Mouse (Mus musculus): Measurements from ENCODE around the gene Nsun2. TPM values are rescaled to one million over a fixed set of nuclear protein-coding genes. Genes with fewer than 3 reads are reported as not detected.

Nsun2 gene
- polyA plus RNA-seq, 1 experiment = 74.1 TPM

DNA sequence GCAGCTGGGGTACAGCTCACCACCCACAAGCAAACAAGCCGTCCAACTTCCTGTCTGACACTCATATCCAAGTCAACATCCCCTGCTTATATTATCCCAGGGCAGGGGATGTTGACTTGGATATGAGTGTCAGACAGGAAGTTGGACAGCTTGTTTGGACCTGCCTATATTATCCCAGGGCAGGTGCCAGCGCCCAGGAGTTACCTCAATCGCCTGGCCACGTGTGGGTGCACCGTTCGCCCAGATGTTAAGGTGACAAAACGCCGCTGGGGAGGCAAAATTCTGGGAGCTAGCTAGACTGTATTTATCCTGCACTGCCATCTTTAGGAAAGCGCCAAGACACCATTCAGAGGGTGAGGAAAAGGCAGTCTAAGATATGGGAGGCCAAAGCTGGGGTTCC lies 43.8 kb upstream of the Nsun2 start:
- H3K36me3 ChIP-seq (ENCODE audit: control insufficient read depth, insufficient read depth, low read length) = no peaks in the 10 kb centered on the region
- WGBS = 69% methylated on average over 9 of the region's 9 CpGs

DNA sequence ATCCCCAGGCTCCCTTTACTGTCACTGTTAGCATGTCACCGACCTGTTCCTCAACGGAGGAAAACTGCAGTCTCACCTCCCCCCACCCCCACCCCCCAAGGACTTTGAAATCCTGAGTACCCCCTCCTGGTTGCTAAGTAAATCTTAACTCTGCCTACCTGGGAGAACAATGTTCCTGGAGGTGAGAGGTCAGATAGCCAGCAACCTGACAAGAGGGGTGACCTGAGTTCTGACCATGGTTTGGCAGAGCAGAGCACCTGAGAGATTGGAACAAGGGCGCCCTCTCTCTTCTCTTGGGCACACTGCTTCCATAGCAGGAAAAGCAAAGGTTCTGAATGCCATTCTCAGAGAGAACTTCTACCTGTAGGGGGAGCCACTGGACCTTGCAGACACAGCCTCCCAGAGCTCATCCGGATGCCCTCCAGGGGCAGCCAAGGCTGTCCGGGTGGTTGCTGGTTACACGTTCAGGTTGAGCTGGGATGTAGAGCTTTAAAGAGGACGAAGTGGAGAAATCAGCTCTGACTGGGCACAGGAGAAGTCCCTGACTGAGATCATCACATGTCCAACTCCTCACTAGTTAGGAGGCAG lies 40.6 kb upstream of the Nsun2 start:
- 39% methylated on average over 7 of the region's 7 CpGs for WGBS
- H3K4me3 ChIP-seq (ENCODE audit: control insufficient read depth, insufficient read depth, low read length) = no peak overlapping the region
- no peaks in the 10 kb centered on the region for H3K4me1 ChIP-seq (replicated peaks; ENCODE audit: control insufficient read depth, insufficient read depth, low read length)
- DNase-seq = peak; percentile 58
- H3K27me3 ChIP-seq (ENCODE audit: control insufficient read depth, insufficient read depth, low read length) = no peaks in the 10 kb centered on the region
- peaks cover 9% of the 10 kb centered on the region for H3K36me3 ChIP-seq (ENCODE audit: control insufficient read depth, insufficient read depth, low read length)
- H3K27ac ChIP-seq (ENCODE audit: control insufficient read depth, insufficient read depth, low read length) = no peak overlapping the region
- peak; percentile 68; the same call in 1 of the 2 replicates for TF ChIP-seq CTCF (IDR thresholded peaks at IDR 0.05; ENCODE audit: borderline replicate concordance, control insufficient read depth, extremely low read depth, insufficient read depth, low read length, poor library complexity)
- no peak for TF ChIP-seq POLR2A (IDR thresholded peaks at IDR 0.05; ENCODE audit: control insufficient read depth, extremely low read depth, insufficient read depth, low read length, poor library complexity)

More for the DNA sequence above, 43.8 kb upstream of the Nsun2 start:
- Histone ChIP-seq H3K4me3 (ENCODE audit: control insufficient read depth, insufficient read depth, low read length) (no peak overlapping the region), H3K27me3 (ENCODE audit: control insufficient read depth, insufficient read depth, low read length) (no peaks in the 10 kb centered on the region; the same call in 1 of the 2 replicates), H3K27ac (ENCODE audit: control insufficient read depth, insufficient read depth, low read length) (no peak overlapping the region), H3K4me1 (replicated peaks; ENCODE audit: control insufficient read depth, insufficient read depth, low read length) (no peaks in the 10 kb centered on the region)
- TF ChIP-seq POLR2A (IDR thresholded peaks at IDR 0.05; ENCODE audit: control insufficient read depth, extremely low read depth, insufficient read depth, low read length, poor library complexity) (no peak), CTCF (IDR thresholded peaks at IDR 0.05; ENCODE audit: borderline replicate concordance, control insufficient read depth, extremely low read depth, insufficient read depth, low read length, poor library complexity) (no peak)
- no peak for DNase-seq

DNA sequence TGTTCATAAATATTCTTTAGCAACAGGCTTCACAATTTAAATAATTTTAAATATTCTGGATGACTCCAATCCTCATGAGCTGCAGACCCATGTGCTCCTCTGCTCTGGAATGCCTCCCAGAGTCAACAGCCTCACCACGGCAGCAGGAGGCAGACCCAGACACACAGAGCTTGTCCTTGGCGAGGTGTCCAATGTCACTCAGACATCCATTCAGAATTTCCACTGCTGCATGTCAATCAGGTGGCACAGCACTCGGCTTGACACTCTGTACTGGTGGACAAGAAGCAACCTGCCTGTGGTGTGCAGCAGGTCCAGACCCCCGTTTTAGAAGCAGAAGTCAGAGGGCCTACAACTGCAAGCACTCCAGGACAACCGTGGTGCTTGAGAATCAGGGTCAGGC lies 35.3 kb upstream of the Nsun2 start:
- Histone ChIP-seq H3K27ac (ENCODE audit: control insufficient read depth, insufficient read depth, low read length) (no peak overlapping the region), H3K36me3 (ENCODE audit: control insufficient read depth, insufficient read depth, low read length) (peaks cover 52% of the 10 kb centered on the region), H3K4me3 (ENCODE audit: control insufficient read depth, insufficient read depth, low read length) (no peak overlapping the region), H3K4me1 (replicated peaks; ENCODE audit: control insufficient read depth, insufficient read depth, low read length) (no peaks in the 10 kb centered on the region), H3K27me3 (ENCODE audit: control insufficient read depth, insufficient read depth, low read length) (no peaks in the 10 kb centered on the region)
- TF ChIP-seq POLR2A (IDR thresholded peaks at IDR 0.05; ENCODE audit: control insufficient read depth, extremely low read depth, insufficient read depth, low read length, poor library complexity) = no peak
- no peak for DNase-seq
- 91% methylated on average over 5 of the region's 5 CpGs for WGBS

DNA sequence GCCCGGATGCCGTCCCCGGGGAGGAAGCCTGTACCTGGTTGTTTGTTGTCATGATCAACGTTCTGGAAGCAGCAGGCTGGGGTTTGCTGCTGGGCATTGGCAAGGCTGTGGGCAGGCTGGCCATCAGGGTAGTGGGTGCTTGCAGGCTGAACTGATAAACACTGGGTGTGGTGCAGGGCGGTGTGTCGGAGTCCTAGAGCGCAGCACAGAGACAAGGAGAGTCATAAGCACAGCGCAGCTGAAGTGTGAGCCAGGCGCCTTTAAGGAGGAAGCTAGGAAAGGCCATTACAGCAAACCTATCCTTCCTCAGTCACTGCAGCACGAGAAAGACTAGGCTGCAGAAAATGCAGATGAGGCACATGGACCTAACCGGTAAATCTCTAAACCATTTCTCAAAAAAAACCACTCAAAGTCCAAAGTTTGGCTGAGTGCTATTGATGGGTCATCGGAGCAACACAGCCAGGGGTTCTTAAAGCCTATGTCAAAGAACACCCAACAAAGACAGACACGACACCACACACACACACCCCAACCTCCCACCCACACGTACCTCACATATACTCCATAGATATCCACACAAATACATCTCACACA lies 31.3 kb upstream of the Nsun2 start:
- 99% methylated on average over 14 of the region's 14 CpGs for WGBS
- peaks cover 70% of the 10 kb centered on the region for H3K36me3 ChIP-seq (ENCODE audit: control insufficient read depth, insufficient read depth, low read length)

DNA sequence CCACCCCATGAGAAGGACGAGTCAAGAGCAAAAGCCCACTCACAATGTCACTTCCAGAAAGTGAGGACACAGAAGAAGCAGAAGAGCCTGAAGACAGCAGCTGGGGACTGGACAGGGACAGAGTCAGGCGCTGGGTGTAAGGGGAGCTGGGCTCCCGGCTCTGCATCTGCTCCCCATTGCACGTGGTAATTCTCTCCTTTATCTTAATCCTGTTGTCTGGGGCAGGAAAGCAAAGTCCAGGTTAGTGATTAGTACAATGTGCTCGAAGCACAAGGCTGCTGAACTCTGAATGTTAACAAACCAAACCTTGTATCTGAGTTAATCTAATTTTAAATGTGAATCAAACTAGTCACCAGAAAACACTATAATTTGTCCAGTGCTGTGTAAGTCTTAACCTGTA lies 30.7 kb upstream of the Nsun2 start:
- Histone ChIP-seq H3K36me3 (ENCODE audit: control insufficient read depth, insufficient read depth, low read length) (peaks cover 68% of the 10 kb centered on the region), H3K27ac (ENCODE audit: control insufficient read depth, insufficient read depth, low read length) (no peak overlapping the region), H3K27me3 (ENCODE audit: control insufficient read depth, insufficient read depth, low read length) (no peaks in the 10 kb centered on the region), H3K4me3 (ENCODE audit: control insufficient read depth, insufficient read depth, low read length) (no peak overlapping the region), H3K4me1 (replicated peaks; ENCODE audit: control insufficient read depth, insufficient read depth, low read length) (no peaks in the 10 kb centered on the region)
- over 99% methylated on average over 5 of the region's 5 CpGs for WGBS
- no peak for DNase-seq
- TF ChIP-seq CTCF (IDR thresholded peaks at IDR 0.05; ENCODE audit: borderline replicate concordance, control insufficient read depth, extremely low read depth, insufficient read depth, low read length, poor library complexity) = no peak
- no peak for TF ChIP-seq POLR2A (IDR thresholded peaks at IDR 0.05; ENCODE audit: control insufficient read depth, extremely low read depth, insufficient read depth, low read length, poor library complexity)

More for the DNA sequence above, 31.3 kb upstream of the Nsun2 start:
- Histone ChIP-seq H3K4me3 (ENCODE audit: control insufficient read depth, insufficient read depth, low read length) (no peak overlapping the region), H3K27me3 (ENCODE audit: control insufficient read depth, insufficient read depth, low read length) (no peaks in the 10 kb centered on the region), H3K27ac (ENCODE audit: control insufficient read depth, insufficient read depth, low read length) (no peak overlapping the region), H3K4me1 (replicated peaks; ENCODE audit: control insufficient read depth, insufficient read depth, low read length) (no peaks in the 10 kb centered on the region)
- TF ChIP-seq POLR2A (IDR thresholded peaks at IDR 0.05; ENCODE audit: control insufficient read depth, extremely low read depth, insufficient read depth, low read length, poor library complexity) (no peak), CTCF (IDR thresholded peaks at IDR 0.05; ENCODE audit: borderline replicate concordance, control insufficient read depth, extremely low read depth, insufficient read depth, low read length, poor library complexity) (no peak)
- no peak for DNase-seq

DNA sequence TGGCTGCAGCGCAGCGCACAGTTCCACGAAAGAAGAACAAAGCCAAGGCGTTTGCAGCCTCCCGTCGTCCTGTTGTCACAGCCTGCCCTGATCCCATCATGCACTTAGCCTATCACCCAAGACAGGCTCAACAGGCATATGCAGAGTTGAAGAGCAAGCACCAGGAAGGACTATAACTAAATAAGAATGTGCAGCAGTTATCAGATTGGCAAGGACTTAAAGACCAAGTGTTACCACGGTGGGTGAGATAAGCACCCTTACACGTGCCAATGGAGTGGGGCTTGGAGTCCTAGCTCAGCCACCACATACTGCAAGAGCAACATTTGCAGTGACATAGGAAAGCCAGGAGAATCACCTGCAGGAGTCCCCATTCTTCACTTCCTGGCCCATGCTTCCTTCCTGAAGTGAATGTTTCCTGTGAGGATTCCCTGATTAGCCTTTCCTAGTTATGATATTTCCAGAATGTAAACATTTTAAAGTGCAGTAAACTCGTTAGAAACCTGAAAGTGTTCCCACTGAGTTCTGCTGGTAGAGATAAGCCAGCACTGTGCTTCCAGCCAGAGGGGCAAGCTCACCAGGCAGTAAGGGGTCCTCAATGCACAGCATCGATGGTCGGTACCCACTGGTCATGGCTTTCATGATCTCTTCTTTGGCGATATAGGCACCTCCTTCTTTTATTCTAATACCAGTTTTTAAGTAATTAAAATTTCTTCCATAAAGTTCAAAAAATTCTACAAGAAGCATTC lies 27.0 kb upstream of the Nsun2 start:
- TF ChIP-seq POLR2A (IDR thresholded peaks at IDR 0.05; ENCODE audit: control insufficient read depth, extremely low read depth, insufficient read depth, low read length, poor library complexity) (no peak), CTCF (IDR thresholded peaks at IDR 0.05; ENCODE audit: borderline replicate concordance, control insufficient read depth, extremely low read depth, insufficient read depth, low read length, poor library complexity) (no peak)
- no peaks in the 10 kb centered on the region for H3K27me3 ChIP-seq (ENCODE audit: control insufficient read depth, insufficient read depth, low read length)
- H3K4me1 ChIP-seq (replicated peaks; ENCODE audit: control insufficient read depth, insufficient read depth, low read length) = no peaks in the 10 kb centered on the region
- no peak overlapping the region for H3K27ac ChIP-seq (ENCODE audit: control insufficient read depth, insufficient read depth, low read length)
- peaks cover 53% of the 10 kb centered on the region for H3K36me3 ChIP-seq (ENCODE audit: control insufficient read depth, insufficient read depth, low read length)
- 95% methylated on average over 12 of the region's 12 CpGs for WGBS
- no peak for DNase-seq
- no peak overlapping the region for H3K4me3 ChIP-seq (ENCODE audit: control insufficient read depth, insufficient read depth, low read length)
